Mouse (Mus musculus): ENCODE measurements at regions not wholly inside any gene's neighbourhood (a gene's known extent, or its start where the extent isn't known, plus 50 kb on each side); places are given as distances from the start of the nearest gene placed in this dataset.

DNA sequence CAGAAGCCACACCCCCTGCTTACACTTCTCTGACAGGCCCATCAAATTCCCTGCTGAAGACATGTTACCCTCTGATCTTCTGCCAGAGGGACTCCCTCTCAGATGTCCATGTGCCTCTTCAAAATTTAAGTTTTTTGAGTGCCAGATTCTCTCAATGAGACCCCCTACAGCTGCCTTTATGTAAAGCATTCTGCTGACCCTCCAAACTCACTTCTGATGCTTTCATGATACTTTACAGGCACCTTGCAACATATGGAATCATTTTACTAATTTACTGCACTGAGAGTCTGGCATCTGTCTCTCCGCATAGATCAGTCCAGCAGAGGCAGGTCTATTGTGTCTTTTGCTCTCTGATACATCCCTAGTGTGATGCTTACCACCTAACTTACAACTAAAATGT is 601.4 kb upstream of the Camk1g start:
- TF ChIP-seq CTCF (IDR thresholded peaks at IDR 0.05; ENCODE audit: low read depth, low read length): no peak
- no peak for TF ChIP-seq POLR2A (IDR thresholded peaks at IDR 0.05; ENCODE audit: borderline replicate concordance, low read depth, low read length)
